Mouse (Mus musculus): ENCODE results near the gene Gm7694.

Gm7694 gene

DNA sequence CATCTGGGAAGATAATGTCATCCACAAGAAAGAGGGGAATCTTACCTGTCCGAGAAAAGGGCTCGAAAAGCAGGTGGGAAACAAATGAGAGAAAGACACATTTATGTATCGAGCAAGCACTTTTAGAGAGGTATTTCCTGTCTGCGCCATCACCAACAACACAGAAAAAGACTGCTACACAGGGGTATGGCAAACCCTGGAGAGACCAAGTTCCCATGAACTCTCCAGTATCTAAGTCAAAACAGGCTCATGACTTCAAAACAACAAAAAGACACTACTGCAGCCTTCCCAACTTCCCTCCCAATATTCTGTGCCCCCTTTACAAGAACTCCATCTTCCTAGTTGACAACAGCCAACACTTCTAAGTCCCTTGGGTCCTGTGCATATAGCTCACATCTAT, at the start of gene Gm7694:
TSS of gene Gm7694 (minus strand) at position 101 of the 400 bp plus-strand sequence.
- DNase-seq (ENCODE audit: low spot score in 2 of 2): no peak

GRCm38 (mm10) chr1:170353335-170353734, 47.2 kb upstream of the Gm7694 start:
- no peak for DNase-seq (ENCODE audit: low spot score in 2 of 2)

- no peak for DNase-seq (ENCODE audit: low spot score in 2 of 2)
Observed at GRCm38 (mm10) chr1:170351080-170351479, 44.9 kb upstream of the Gm7694 start.

DNA sequence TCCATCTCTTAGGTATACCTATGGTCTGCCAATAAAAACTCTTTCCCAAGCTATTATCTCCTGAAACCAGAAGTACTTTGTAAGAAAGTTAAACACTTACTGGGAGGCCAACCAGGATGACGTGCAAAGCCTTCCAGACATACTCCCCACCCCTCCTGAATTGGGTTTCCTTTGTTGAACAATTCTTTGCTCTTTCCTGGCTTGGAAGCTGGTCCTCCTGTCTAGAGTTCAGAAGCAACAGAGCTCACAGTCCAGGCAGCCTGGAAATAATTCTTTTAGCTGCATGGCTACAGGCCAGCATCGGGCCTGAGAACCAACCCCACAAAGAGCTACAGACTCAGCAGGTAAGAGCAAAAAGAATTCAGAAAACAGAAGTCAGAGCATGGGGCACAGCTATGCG, 40.1 kb upstream of the Gm7694 start:
- DNase-seq (ENCODE audit: low spot score in 2 of 2): no peak

DNA sequence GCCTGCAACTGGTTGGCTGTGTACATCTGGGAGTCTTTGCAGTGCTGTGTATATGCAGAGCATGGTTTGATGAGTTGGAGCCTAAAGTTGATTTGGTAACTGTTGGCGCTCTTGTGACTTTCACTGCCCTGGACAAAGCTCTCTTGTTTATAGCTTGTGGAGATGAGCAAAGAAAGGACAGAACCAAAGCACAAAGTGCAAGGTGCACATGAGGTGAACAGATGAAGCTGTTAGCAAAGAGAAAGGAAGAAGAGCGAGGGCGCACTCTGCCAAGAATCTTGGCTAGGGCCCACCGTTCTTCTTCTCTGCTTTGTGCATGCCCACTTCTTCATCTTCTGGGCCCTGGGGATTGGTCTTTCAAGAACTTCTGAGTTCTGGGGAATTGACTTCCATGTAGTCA, 37.8 kb upstream of the Gm7694 start:
- DNase-seq (ENCODE audit: low spot score in 2 of 2): no peak

DNA sequence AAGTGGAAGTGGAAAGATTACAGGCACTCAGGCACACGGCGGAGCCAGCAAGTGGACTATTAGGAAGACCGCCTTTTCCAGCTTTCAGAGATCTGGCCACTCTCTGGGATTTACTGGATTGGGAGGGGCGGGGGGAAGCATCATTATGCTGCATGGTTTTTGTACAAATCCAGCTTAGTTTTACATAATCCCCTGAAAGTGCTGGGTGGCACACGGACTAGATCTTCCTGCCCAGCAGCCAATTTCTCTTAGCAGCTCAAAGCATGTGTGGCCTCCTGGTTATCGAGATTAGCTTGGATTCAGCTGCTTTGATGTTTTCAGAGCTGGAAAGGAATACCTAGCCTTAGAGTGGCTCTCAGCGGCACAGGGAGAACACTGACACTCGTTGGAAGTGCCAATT, 36.9 kb upstream of the Gm7694 start:
- no peak for DNase-seq (ENCODE audit: low spot score in 2 of 2)

- DNase-seq (ENCODE audit: low spot score in 2 of 2): no peak
Observed at GRCm38 (mm10) chr1:170339943-170340342, 33.8 kb upstream of the Gm7694 start.

- no peak for DNase-seq (ENCODE audit: low spot score in 2 of 2)
Observed at GRCm38 (mm10) chr1:170332775-170333174, 26.6 kb upstream of the Gm7694 start.

- no peak for DNase-seq (ENCODE audit: low spot score in 2 of 2)
Observed at GRCm38 (mm10) chr1:170331926-170332325, 25.8 kb upstream of the Gm7694 start.

- no peak for DNase-seq (ENCODE audit: low spot score in 2 of 2)
Observed at GRCm38 (mm10) chr1:170325277-170325676, 19.1 kb upstream of the Gm7694 start.

GRCm38 (mm10) chr1:170324312-170324711, 18.2 kb upstream of the Gm7694 start:
- no peak for DNase-seq (ENCODE audit: low spot score in 2 of 2)

GRCm38 (mm10) chr1:170323001-170323400, 16.9 kb upstream of the Gm7694 start:
- no peak for DNase-seq (ENCODE audit: low spot score in 2 of 2)

- DNase-seq (ENCODE audit: low spot score in 2 of 2): no peak
Observed at GRCm38 (mm10) chr1:170322046-170322445, 15.9 kb upstream of the Gm7694 start.

- DNase-seq (ENCODE audit: low spot score in 2 of 2): no peak
Observed at GRCm38 (mm10) chr1:170311431-170311830, 5.3 kb upstream of the Gm7694 start.

DNA sequence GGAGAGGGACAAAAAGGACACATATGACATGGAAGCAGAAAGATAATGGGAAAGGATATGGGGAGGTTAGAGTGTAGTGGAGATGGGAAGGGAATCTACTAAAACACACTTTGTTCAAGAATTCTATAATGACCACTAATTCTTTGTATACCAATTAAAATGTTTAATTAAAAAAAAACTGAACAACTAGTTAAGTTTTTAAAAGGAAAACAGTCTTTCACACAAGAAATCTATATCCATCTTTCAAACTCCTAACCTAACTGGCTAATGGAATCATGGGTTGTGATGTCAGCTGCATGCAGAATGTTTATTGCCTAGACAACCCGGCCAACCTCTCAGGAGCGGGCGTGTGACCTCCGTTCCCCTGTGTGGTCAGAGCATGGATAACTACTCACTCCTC, 2.4 kb upstream of the Gm7694 start, which contains the start of gene Spata46:
TSS of gene Spata46 (plus strand) at position 301 of the 400 bp plus-strand sequence.
- no peak for DNase-seq (ENCODE audit: low spot score in 2 of 2)

DNA sequence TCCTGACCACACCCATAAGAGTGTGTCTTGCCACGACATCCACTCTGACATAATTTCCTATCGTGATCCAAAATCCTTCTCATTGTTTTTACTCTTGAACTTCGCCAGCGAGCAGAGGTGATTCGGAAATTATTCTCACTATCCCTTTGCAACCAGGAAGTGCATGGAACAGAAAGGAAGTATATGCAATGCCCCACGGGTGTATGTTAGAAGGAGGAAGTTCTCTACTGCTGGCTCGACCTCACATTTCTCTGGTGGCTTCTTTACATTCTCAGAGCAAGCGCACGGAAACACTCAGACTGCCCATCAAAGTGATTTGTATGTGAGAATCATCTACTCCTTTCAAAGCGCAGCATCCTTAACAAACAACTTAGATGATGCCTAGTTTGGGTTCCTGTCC, 1.1 kb downstream of the Gm7694 start:
- DNase-seq (ENCODE audit: low spot score in 2 of 2): no peak

GRCm38 (mm10) chr1:170303103-170303502, 3.0 kb downstream of the Gm7694 start:
- DNase-seq (ENCODE audit: low spot score in 2 of 2): no peak

GRCm38 (mm10) chr1:170302456-170302855, 3.7 kb downstream of the Gm7694 start:
- DNase-seq (ENCODE audit: low spot score in 2 of 2): no peak

DNA sequence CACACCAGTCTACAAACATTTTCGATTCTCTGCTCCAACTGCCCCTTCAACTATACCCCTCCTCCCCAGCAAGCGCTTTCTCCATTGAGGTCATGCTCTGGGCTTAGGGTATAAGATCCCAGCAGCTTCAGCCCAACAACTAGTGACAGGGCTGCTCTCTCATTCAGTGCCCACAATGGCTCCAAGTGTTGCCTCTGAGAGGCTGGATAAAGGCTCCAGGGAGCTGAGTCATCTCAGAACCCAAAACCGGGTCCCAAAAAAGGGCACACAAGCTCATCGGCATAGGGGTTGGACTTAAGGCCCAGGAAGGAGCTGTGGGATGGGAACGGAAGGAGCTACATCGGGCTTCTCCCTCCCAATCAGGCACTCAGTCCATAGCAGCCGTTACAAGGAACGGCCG, 4.4 kb downstream of the Gm7694 start:
- no peak for DNase-seq (ENCODE audit: low spot score in 2 of 2)

GRCm38 (mm10) chr1:170299496-170299895, 6.6 kb downstream of the Gm7694 start:
- DNase-seq (ENCODE audit: low spot score in 2 of 2): no peak

DNA sequence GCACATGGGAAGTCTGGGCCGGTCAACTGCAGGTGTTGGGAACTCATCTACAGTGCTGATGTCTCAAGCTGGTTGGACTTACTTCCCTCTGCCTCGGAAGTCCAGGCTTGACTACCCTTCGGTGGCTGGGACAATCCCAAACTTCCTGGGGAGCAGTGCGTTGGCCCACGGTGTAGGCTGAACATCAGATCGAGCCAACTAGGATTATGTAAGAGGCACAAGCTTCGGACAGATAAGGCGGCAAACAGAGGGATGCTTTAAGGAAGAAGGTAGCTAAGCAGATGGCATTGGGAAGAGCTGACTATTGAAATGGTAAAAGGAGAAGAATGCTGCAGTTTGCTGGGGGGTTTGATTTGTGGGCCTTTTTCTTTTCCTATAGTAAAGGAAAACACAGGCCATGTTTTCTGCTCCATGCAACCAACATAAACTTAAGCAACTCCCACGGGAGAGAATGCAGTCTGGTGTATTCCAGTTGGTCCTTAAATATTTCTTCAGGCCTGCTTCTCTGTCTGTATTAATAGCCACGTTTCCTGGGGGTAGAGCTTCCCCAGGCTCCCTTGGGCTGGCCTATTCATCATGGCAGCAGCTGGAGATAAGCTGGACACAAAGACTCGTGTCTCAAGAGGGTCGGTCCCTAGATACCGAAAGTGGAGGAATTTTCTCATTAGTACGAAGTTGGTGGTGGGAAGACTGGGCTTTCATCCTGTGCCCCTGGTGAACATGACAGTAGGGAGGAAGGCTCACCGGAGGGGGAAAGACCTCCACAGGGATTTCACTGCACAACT, 11.2 kb downstream of the Gm7694 start:
- no peak for DNase-seq (ENCODE audit: low spot score in 2 of 2)

DNA sequence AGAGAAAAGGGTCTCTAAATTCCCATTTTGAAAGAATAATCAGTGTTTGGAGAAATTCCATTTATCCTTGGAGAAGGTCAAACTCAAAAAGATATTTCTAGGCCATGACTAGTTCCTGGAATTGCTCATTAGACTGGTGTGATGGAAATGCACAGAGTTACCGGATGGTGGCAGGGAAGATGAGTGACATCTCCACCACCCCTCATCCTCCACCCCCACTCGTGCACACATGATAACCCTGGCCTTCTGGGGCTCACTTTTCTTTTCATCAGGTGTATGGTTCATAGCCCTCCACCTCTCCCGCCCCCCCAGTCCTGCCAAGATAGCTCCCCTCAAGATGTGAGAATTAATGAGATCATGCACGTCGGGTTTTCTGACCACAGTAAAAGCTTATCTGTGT, 12.9 kb downstream of the Gm7694 start:
- DNase-seq (ENCODE audit: low spot score in 2 of 2): no peak

- DNase-seq (ENCODE audit: low spot score in 2 of 2): peak in 1 of 2 experiments; percentile 25
Observed at GRCm38 (mm10) chr1:170292239-170292951, 13.7 kb downstream of the Gm7694 start.
